Mouse (Mus musculus) liver, adult 10 weeks (tissue): ENCODE results near the gene Slc35b2. TPM values are rescaled to one million over a fixed set of nuclear protein-coding genes. Genes with fewer than 3 reads are reported as not detected.

Experiments used
- polyA plus RNA-seq: library from polyadenylated mRNA; stranded (reverse); fragments of 350-450 nt; fragmentation: Illumina TruSeq; extraction: RNeasy Lipid Tissue Mini Kit (QIAGEN cat#74804); gene quantifications from one replicate; pipeline ENCODE4 v1.2.3, GENCODE M21; 2014; ENCODE audit warnings: low read depth, low replicate concordance

The Slc35b2 gene
- 5.3 TPM for polyA plus RNA-seq

DNA sequence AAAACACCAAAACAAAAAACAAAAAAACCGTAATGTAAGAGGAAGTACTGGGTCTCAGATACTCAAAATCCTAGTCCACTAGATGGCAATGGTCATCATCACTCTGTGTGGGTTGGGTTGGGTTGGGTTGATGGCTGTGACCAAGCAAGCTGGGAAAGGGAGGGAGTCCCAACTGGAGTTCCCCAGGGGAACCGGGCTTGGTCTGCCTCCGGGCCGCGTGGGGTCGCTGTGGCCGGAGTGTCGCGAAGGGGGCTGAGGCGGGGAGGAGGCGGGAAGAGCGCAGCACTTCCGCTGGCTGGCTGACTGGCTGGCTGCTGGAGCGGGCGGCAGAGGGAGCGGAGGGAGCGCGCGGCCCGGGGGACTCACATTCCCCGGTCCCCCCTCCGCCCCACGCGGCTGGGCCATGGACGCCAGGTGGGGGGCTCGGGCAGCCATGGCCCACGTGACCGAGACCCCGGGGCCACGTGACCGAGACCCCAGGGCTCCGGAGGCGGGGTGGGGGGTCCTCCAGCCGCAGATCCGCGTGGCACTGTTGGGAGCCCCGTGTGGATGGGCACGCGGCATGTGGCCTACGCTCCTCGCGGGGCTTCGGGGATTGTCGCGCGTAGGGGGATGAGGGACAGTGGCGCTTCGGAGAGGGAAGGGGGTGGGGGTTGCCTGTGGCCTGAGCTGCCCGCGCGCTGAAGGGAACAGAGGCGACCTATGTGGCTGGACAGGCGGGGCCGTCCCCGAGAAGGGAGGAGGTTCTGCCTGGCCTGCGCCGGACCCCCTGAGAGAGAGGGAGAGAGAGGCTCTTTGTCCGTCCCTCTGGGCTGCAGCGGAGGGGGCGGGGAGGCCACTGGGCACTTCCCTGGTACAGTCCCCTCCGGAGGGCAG lies at the start of gene Slc35b2:
Slc35b2 (plus strand) TSS at position 220 of the 876 bp plus-strand sequence.

DNA sequence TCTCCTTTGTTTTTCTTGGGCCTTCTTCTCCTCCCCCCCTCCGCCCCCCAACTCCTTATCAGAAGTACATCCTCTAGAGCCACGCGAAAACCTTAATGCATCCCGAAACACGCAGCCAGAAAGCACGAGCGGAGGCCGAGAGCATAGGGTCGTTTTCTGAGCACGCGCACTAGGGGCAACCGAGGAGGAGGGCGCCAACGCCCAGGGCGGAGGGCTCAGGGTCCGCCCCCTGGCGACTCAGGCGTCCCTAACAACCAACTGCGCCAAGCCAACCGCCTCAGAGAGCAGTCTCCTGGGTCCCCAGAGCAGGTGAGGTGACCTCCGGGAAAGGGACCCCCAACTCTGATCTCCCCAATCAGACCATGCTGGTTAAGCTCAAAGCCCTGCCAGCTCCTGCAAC lies 40.4 kb upstream of the Slc35b2 start, which contains the start of gene Tcte1:
Tcte1 (plus strand) TSS at position 172 of the 400 bp plus-strand sequence.

GRCm38 (mm10) chr17:45549617-45550181 lies 14.0 kb upstream of the Slc35b2 start, which contains the start of gene Tmem151b:
TSS of gene Tmem151b (minus strand) at chr17:45549677.

DNA sequence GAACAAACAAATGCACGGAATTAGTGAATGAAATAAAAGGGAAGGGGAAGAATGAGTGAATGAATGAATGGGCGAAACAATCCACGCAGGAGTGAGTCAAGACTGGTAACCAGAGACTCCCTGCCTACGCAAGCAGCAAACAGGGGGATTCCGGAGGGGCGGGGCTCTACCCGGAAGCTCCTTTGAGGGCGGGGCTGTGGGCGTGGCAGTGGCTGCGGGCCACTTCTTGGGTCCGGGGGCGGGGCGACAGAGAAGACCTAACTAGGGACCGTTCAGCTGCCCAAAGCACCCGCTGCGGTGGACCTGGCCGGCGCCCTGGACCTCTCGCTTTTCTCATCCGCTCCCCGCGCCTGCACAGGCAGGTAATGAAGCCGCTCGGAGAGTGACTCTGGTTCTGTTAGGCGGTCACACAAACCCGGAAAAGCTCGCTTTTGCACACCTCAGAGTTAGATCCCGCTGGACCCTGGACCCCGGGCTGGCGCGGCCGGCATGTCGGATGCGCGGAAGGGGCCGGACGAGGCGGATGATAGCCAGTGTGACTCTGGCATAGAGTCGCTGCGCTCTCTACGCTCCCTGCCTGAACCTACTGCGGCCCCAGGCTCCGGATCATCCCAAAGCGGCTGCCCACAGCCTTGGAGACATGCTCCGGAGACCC lies 8.1 kb upstream of the Slc35b2 start, which contains the start of gene Nfkbie:
Nfkbie (plus strand) TSS at position 252 of the 655 bp plus-strand sequence.

GRCm38 (mm10) chr17:45573087-45573779 lies 9.6 kb downstream of the Slc35b2 start, which contains the start of gene Hsp90ab1:
TSS of gene Hsp90ab1 (minus strand) at chr17:45573271.

DNA sequence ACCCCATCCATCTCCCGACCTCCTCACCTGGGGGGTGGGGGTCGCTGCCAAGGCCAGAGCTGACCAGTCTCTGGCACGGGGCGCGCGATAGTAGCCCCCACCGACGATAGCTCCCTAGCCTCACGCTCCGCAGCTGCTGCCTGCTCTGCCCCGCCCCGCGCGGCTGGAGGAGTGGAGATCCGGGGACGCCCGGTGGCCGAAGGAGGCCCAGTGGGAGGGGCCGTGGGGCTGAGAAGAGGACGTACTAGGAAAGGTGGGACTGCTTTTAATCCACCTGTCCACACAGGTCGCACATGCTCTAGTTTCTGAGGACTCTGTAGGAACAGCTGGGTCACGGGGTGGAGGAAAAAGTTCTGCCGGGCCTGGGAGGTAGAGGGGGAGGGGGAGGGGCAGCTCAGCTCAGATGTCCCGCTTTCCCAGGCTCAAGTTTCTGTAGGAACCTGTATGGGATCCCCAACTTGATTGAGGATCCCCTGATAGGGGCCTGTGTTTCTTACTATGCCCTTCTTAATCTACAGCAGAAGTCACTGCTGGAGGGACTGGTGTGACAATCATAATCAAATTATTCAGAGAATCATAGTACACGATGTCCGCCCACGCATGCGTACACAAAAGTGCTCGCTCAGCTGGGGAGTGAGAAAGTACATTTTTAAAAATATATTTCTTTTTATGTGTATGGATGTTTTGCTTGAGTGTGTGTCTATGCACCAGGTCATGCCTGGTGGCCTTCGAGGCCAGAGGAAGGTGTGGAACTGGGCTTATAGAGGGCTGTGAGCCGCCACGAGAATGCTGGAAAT lies 36.0 kb downstream of the Slc35b2 start, which contains the start of gene Slc29a1:
Slc29a1 (minus strand) TSS at position 161 of the 797 bp plus-strand sequence.

GRCm38 (mm10) chr17:45601877-45602304 lies 38.2 kb downstream of the Slc35b2 start, which contains the start of gene Mymx:
TSS of gene Mymx (minus strand) at chr17:45602102.

Other genes with a start within 250 kb of the Slc35b2 start
- gene Cdc5l, start 130.1 kb upstream of the Slc35b2 start, polyA plus RNA-seq: 21.5 TPM
- gene Spats1, start 88.5 kb upstream of the Slc35b2 start, polyA plus RNA-seq: not detected
- 0.34 TPM for gene Aars2, start 57.0 kb upstream of the Slc35b2 start, polyA plus RNA-seq
- gene Tcte1, start 40.4 kb upstream of the Slc35b2 start, polyA plus RNA-seq: not detected
- not detected for gene Tmem151b, start 14.2 kb upstream of the Slc35b2 start, polyA plus RNA-seq
- 0.85 TPM for gene Nfkbie, start 8.2 kb upstream of the Slc35b2 start, polyA plus RNA-seq
- 709 TPM for gene Hsp90ab1, start 9.4 kb downstream of the Slc35b2 start, polyA plus RNA-seq
- gene Slc29a1, start 35.7 kb downstream of the Slc35b2 start, polyA plus RNA-seq: 49.5 TPM
- gene Mymx, start 38.2 kb downstream of the Slc35b2 start, polyA plus RNA-seq: not detected
- 0.90 TPM for gene Capn11, start 95.5 kb downstream of the Slc35b2 start, polyA plus RNA-seq
- gene Mrpl14, start 122.4 kb downstream of the Slc35b2 start, polyA plus RNA-seq: 4.9 TPM
- 12.6 TPM for gene Tmem63b, start 123.0 kb downstream of the Slc35b2 start, polyA plus RNA-seq
- not detected for gene 1600014C23Rik, start 170.0 kb downstream of the Slc35b2 start, polyA plus RNA-seq